Mouse (Mus musculus): ENCODE measurements around the gene Rbms1.

Gene Rbms1

GRCm38 (mm10) chr2:60879141-60879818 is 83.7 kb downstream of the Rbms1 start:
- DNase-seq (ENCODE audit: low read depth): no peak

- DNase-seq (ENCODE audit: low read depth): peak; percentile 50
These were observed 85.2 kb downstream of the Rbms1 start for GRCm38 (mm10) chr2:60877543-60878386.

GRCm38 (mm10) chr2:60876891-60877290 is 86.1 kb downstream of the Rbms1 start:
- no peak for DNase-seq (ENCODE audit: low read depth)

GRCm38 (mm10) chr2:60872095-60872811 is 90.7 kb downstream of the Rbms1 start:
- DNase-seq (ENCODE audit: low read depth): no peak

- no peak for DNase-seq (ENCODE audit: low read depth)
These were observed 92.0 kb downstream of the Rbms1 start for GRCm38 (mm10) chr2:60871001-60871400.

- DNase-seq (ENCODE audit: low read depth): no peak
These were observed 92.5 kb downstream of the Rbms1 start for GRCm38 (mm10) chr2:60870450-60870849.

GRCm38 (mm10) chr2:60869001-60869743 is 93.8 kb downstream of the Rbms1 start:
- DNase-seq (ENCODE audit: low read depth): no peak

GRCm38 (mm10) chr2:60868060-60868662 is 94.8 kb downstream of the Rbms1 start:
- DNase-seq (ENCODE audit: low read depth): peak; percentile 36

- DNase-seq (ENCODE audit: low read depth): no peak
These were observed 95.7 kb downstream of the Rbms1 start for GRCm38 (mm10) chr2:60867304-60867703.

GRCm38 (mm10) chr2:60865869-60866268 is 97.1 kb downstream of the Rbms1 start:
- DNase-seq (ENCODE audit: low read depth): peak; percentile 47

- DNase-seq (ENCODE audit: low read depth): no peak
These were observed 98.0 kb downstream of the Rbms1 start for GRCm38 (mm10) chr2:60864977-60865376.

- no peak for DNase-seq (ENCODE audit: low read depth)
These were observed 98.7 kb downstream of the Rbms1 start for GRCm38 (mm10) chr2:60864256-60864795.

- no peak for DNase-seq (ENCODE audit: low read depth)
These were observed 99.2 kb downstream of the Rbms1 start for GRCm38 (mm10) chr2:60863827-60864226.

GRCm38 (mm10) chr2:60862913-60863711 is 99.9 kb downstream of the Rbms1 start:
- DNase-seq (ENCODE audit: low read depth): no peak

GRCm38 (mm10) chr2:60858116-60858515 is 104.9 kb downstream of the Rbms1 start:
- no peak for DNase-seq (ENCODE audit: low read depth)

GRCm38 (mm10) chr2:60856097-60856496 is 106.9 kb downstream of the Rbms1 start:
- no peak for DNase-seq (ENCODE audit: low read depth)

GRCm38 (mm10) chr2:60855006-60855405 is 108.0 kb downstream of the Rbms1 start:
- DNase-seq (ENCODE audit: low read depth): no peak

GRCm38 (mm10) chr2:60851898-60852297 is 111.1 kb downstream of the Rbms1 start:
- DNase-seq (ENCODE audit: low read depth): no peak

- no peak for DNase-seq (ENCODE audit: low read depth)
These were observed 111.8 kb downstream of the Rbms1 start for GRCm38 (mm10) chr2:60851057-60851718.

- no peak for DNase-seq (ENCODE audit: low read depth)
These were observed 114.5 kb downstream of the Rbms1 start for GRCm38 (mm10) chr2:60848478-60848877.
